Mouse (Mus musculus): ENCODE results near the gene Sema4d. TPM values are rescaled to one million over a fixed set of nuclear protein-coding genes. Genes with fewer than 3 reads are reported as not detected.

The Sema4d gene
- polyA plus RNA-seq, 1 experiment, result 3.1 TPM

DNA sequence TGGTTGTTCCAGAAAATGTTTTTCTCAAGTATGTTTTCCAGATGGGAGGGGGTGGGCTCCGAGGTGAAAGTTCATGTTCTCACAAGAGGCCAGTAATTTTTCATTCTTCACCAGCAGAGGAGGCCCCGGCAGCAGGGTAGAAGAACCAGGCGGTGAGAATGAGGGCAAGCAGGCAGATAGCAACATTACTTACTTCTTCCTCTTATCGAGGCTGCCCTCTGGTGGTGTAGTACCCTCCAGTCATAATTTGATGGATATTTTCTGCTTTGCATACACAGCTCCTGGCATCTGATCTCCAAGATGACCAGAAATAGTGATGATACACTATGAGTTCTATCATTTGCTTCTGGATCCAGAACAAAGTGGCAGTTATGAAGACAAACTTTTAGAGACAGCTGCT lies 154.6 kb downstream of the Sema4d start:
- no peak for TF ChIP-seq CTCF (IDR thresholded peaks at IDR 0.05; ENCODE audit: borderline replicate concordance, insufficient read depth, low read length)
- no peak for TF ChIP-seq POLR2A (IDR thresholded peaks at IDR 0.05; ENCODE audit: low read depth, low read length)
- no peak overlapping the region for H3K27ac ChIP-seq (ENCODE audit: insufficient read depth, low read length)
- no peak overlapping the region for H3K4me3 ChIP-seq (ENCODE audit: insufficient read depth, low read length)
- H3K4me1 ChIP-seq (ENCODE audit: control insufficient read depth, insufficient read depth, low read length), result no peaks in the 10 kb centered on the region

Other genes with a start within 250 kb of the Sema4d start
- gene Shc3, start 224.3 kb downstream of the Sema4d start, polyA plus RNA-seq (2011; ENCODE audit: insufficient read length, low read depth, missing spikeins), result 0.43 and 0.68 TPM in 2 replicates
- 102 and 144 TPM in 2 replicates for gene Cks2, start 148.5 kb downstream of the Sema4d start, polyA plus RNA-seq (2011; ENCODE audit: insufficient read length, low read depth, missing spikeins)
- gene Secisbp2, start 142.1 kb downstream of the Sema4d start, polyA plus RNA-seq (2011; ENCODE audit: insufficient read length, low read depth, missing spikeins), result 12.2 and 15.7 TPM in 2 replicates
- 66.9 and 101 TPM in 2 replicates for gene Gadd45g, start 52.9 kb upstream of the Sema4d start, polyA plus RNA-seq (2011; ENCODE audit: insufficient read length, low read depth, missing spikeins)